Mouse (Mus musculus): ENCODE results near the gene Gm43064. TPM values are rescaled to one million over a fixed set of nuclear protein-coding genes. Genes with fewer than 3 reads are reported as not detected.
"Not testable (repeated sequence)": the region's sequence is repeated elsewhere in the genome, so short reads cannot be mapped to it uniquely, and the experiment has no call there.

Gene Gm43064
- polyA plus RNA-seq, 1 experiment from 2014 or later = 0.18 TPM

GRCm38 (mm10) chr3:103787225-103787624 lies 22.1 kb upstream of the Gm43064 start:
- Histone ChIP-seq H3K4me1 (replicated peaks; ENCODE audit: control insufficient read depth, insufficient read depth, low read length) (peaks cover 4% of the 10 kb centered on the region), H3K27ac (ENCODE audit: low read depth, low read length) (peak overlapping the region; percentile 57), H3K9ac (ENCODE audit: low read depth, low read length) (no peak overlapping the region), H3K4me2 (replicated peaks; ENCODE audit: low read depth) (peak overlapping the region; percentile 17; the same call in 1 of the 2 replicates), H3K4me3 (ENCODE audit: low read depth, low read length) (no peak overlapping the region), H3K27me3 (replicated peaks; ENCODE audit: control insufficient read depth, insufficient read depth, low read length) (no peaks in the 10 kb centered on the region), H3K36me3 (ENCODE audit: control insufficient read depth, insufficient read depth) (no peaks in the 10 kb centered on the region), H3K9me3 (ENCODE audit: control insufficient read depth) (no peaks in the 10 kb centered on the region)
- no peak for TF ChIP-seq CTCF (IDR thresholded peaks at IDR 0.05; ENCODE audit: low read depth)
- ATAC-seq = no peak
- 39% methylated on average over 7 of the region's 7 CpGs for WGBS

- 71% methylated on average over 7 of the region's 7 CpGs for WGBS
- Histone ChIP-seq H3K9me3 (ENCODE audit: control insufficient read depth) (no peaks in the 10 kb centered on the region), H3K4me2 (replicated peaks; ENCODE audit: low read depth) (peak overlapping the region; percentile 76), H3K27me3 (replicated peaks; ENCODE audit: control insufficient read depth, insufficient read depth, low read length) (no peaks in the 10 kb centered on the region), H3K36me3 (ENCODE audit: control insufficient read depth, insufficient read depth) (no peaks in the 10 kb centered on the region), H3K4me1 (replicated peaks; ENCODE audit: control insufficient read depth, insufficient read depth, low read length) (peaks cover 4% of the 10 kb centered on the region), H3K27ac (ENCODE audit: low read depth, low read length) (no peak overlapping the region), H3K9ac (ENCODE audit: low read depth, low read length) (no peak overlapping the region), H3K4me3 (ENCODE audit: low read depth, low read length) (no peak overlapping the region)
- TF ChIP-seq CTCF (IDR thresholded peaks at IDR 0.05; ENCODE audit: low read depth) = no peak
- ATAC-seq = no peak
Measured at GRCm38 (mm10) chr3:103789096-103789495, 20.3 kb upstream of the Gm43064 start.

GRCm38 (mm10) chr3:103789891-103790345 lies 19.5 kb upstream of the Gm43064 start:
- ATAC-seq = no peak
- H3K9ac ChIP-seq (ENCODE audit: low read depth, low read length) = peak overlapping the region; percentile 87; the same call in 1 of the 2 replicates
- TF ChIP-seq CTCF (IDR thresholded peaks at IDR 0.05; ENCODE audit: low read depth) = no peak
- peak overlapping the region; percentile 86 for H3K27ac ChIP-seq (ENCODE audit: low read depth, low read length)
- peak overlapping the region; percentile 82 for H3K4me3 ChIP-seq (ENCODE audit: low read depth, low read length)
- no peaks in the 10 kb centered on the region for H3K9me3 ChIP-seq (ENCODE audit: control insufficient read depth)
- peak overlapping the region; percentile 76 for H3K4me2 ChIP-seq (replicated peaks; ENCODE audit: low read depth)
- H3K4me1 ChIP-seq (replicated peaks; ENCODE audit: control insufficient read depth, insufficient read depth, low read length) = peaks cover 4% of the 10 kb centered on the region
- 2% methylated on average over 14 of the region's 14 CpGs for WGBS
- no peaks in the 10 kb centered on the region for H3K36me3 ChIP-seq (ENCODE audit: control insufficient read depth, insufficient read depth)
- H3K27me3 ChIP-seq (replicated peaks; ENCODE audit: control insufficient read depth, insufficient read depth, low read length) = no peaks in the 10 kb centered on the region

GRCm38 (mm10) chr3:103790346-103791145 lies 18.8 kb upstream of the Gm43064 start:
- ATAC-seq = peak; percentile 66
- peak overlapping the region; percentile 87 for H3K9ac ChIP-seq (ENCODE audit: low read depth, low read length)
- H3K4me3 ChIP-seq (ENCODE audit: low read depth, low read length) = peak overlapping the region; percentile 82
- H3K4me2 ChIP-seq (replicated peaks; ENCODE audit: low read depth) = peak overlapping the region; percentile 76
- no peaks in the 10 kb centered on the region for H3K27me3 ChIP-seq (replicated peaks; ENCODE audit: control insufficient read depth, insufficient read depth, low read length)
- under 1% methylated on average over 40 of the region's 61 CpGs for WGBS
- TF ChIP-seq CTCF (IDR thresholded peaks at IDR 0.05; ENCODE audit: low read depth) = 0 out of 2 replicates have a peak, but pooled peaks have one; percentile 23
- peak overlapping the region; percentile 86 for H3K27ac ChIP-seq (ENCODE audit: low read depth, low read length)
- no peaks in the 10 kb centered on the region for H3K9me3 ChIP-seq (ENCODE audit: control insufficient read depth)
- H3K36me3 ChIP-seq (ENCODE audit: control insufficient read depth, insufficient read depth) = no peaks in the 10 kb centered on the region
- H3K4me1 ChIP-seq (replicated peaks; ENCODE audit: control insufficient read depth, insufficient read depth, low read length) = peaks cover 4% of the 10 kb centered on the region

- Histone ChIP-seq H3K4me2 (replicated peaks; ENCODE audit: low read depth) (peak within 1 kb of the TSS; percentile 76), H3K9me3 (ENCODE audit: control insufficient read depth) (no peaks in the 10 kb centered on the region), H3K4me3 (ENCODE audit: low read depth, low read length) (peak within 1 kb of the TSS; percentile 82), H3K4me1 (replicated peaks; ENCODE audit: control insufficient read depth, insufficient read depth, low read length) (peaks cover 4% of the 10 kb centered on the region), H3K27me3 (replicated peaks; ENCODE audit: control insufficient read depth, insufficient read depth, low read length) (no peaks in the 10 kb centered on the region), H3K36me3 (ENCODE audit: control insufficient read depth, insufficient read depth) (no peaks in the 10 kb centered on the region), H3K9ac (ENCODE audit: low read depth, low read length) (peak within 1 kb of the TSS; percentile 87), H3K27ac (ENCODE audit: low read depth, low read length) (peak within 1 kb of the TSS; percentile 86)
- peak; percentile 26; the same call in 1 of the 2 replicates for TF ChIP-seq CTCF (IDR thresholded peaks at IDR 0.05; ENCODE audit: low read depth)
- 11% methylated on average over 42 of the region's 49 CpGs for WGBS
- ATAC-seq = peak; percentile 97
Measured at GRCm38 (mm10) chr3:103791230-103792110, 17.9 kb upstream of the Gm43064 start, which contains the start of gene Hipk1. Gene Hipk1, minus strand, starts transcription at chr3:103791563.

GRCm38 (mm10) chr3:103792111-103792406 lies 17.3 kb upstream of the Gm43064 start:
- Histone ChIP-seq H3K27ac (ENCODE audit: low read depth, low read length) (0 out of 2 replicates have a peak overlapping the region, but pooled peaks have one; percentile 8), H3K4me2 (replicated peaks; ENCODE audit: low read depth) (peak overlapping the region; percentile 76; the same call in 1 of the 2 replicates)
- H3K9ac ChIP-seq (ENCODE audit: low read depth, low read length); H3K4me1 ChIP-seq (replicated peaks; ENCODE audit: control insufficient read depth, insufficient read depth, low read length); H3K9me3 ChIP-seq (ENCODE audit: control insufficient read depth); H3K4me3 ChIP-seq (ENCODE audit: low read depth, low read length); H3K36me3 ChIP-seq (ENCODE audit: control insufficient read depth, insufficient read depth); H3K27me3 ChIP-seq (replicated peaks; ENCODE audit: control insufficient read depth, insufficient read depth, low read length); ATAC-seq: not testable (repeated sequence)
- WGBS = 84% methylated on average over 5 of the region's 5 CpGs
